Mouse (Mus musculus): ENCODE measurements around the gene Sall2.
"Not testable (repeated sequence)": the region's sequence is repeated elsewhere in the genome, so short reads cannot be mapped to it uniquely, and the experiment has no call there.

Gene Sall2

DNA sequence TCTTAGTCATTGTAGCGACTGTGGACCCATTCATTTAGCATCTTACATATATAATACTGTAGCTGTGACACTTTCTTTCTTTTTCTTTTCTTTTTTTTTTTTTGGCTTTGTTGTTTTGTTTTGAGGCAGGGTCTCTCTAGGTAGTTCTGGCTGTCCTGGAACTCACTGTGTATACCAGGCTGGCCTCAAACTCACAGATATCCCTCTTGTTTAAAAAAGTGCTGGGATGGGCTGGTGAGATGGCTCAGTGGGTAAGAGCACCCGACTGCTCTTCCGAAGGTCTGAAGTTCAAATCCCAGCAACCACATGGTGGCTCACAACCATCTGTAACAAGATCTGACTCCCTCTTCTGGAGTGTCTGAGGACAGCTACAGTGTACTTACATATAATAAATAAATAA is 25.0 kb downstream of the Sall2 start:
- not testable (repeated sequence) for DNase-seq (ENCODE audit: low read depth, low spot score)

DNA sequence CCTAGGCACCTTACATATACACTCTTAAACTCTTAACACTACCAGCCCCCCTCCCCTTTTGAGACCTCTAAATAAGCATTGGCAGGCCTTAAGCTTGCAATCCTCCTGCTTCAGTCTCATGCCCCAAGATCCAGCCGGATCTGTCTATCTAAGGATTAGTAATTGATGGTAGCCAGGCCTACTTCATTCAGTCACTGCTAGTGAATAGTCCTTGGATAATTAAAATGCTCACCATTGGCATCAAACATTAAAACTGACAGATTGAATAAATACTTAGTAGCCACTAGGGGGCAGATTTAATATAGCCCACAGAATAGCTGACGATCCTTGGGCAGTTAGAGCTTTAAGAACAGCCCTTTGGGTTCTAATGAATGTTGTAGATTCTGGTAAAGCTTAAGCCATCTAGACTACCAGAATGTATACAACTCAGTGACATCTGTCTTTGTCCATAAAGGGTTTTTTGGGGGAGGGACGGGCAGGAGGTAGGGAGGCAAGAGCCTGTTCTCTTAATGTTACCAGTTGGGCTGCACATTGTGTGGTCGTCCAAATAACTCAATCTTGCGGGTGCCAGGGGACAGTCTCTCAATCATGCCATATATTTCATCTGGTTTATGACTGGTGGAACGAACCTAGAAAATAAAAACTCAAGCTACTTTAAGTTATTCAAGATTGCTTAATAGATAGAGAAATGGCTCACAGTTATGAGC is 32.9 kb downstream of the Sall2 start:
- no peak for DNase-seq (ENCODE audit: low read depth, low spot score)

DNA sequence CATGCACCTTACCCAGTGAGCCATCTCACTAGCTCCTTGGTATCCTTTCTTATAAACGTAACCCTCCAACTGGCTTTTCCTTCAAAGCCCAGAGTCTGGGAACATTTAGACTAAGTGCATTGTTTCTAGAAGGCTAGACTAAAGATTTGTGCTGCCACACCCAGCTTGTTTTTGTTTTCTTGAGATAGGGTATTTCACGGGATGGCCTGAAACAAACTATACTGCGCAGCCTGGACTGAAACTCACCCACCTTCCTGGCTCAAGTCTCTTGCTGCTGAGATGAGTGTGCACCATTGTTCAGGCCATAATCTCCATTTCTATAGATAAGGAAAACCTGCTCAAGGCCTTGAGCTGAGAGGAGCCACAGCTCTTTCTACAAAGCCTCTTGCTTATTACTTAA is 44.4 kb downstream of the Sall2 start:
- DNase-seq (ENCODE audit: low read depth, low spot score): no peak

DNA sequence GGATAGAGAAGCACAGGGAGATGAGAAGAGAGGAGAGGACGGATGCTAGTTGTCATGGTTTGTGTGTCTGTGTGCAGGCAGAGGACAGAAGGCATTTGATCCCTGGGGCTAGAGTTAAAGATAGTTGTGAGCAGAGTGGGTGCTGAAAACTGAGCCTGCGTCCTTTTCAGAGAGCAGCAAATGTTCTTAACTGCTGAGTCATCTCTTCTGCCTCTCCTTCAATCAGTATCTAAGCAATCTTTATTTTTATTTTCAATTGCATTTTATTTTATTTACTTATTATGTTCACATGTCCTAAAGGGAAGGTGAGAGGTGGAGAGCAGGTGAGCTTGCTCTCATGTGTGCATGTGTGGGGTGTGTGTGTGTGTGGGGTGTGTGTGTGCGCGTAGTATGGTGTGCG is 44.9 kb downstream of the Sall2 start:
- DNase-seq (ENCODE audit: low read depth, low spot score): no peak

GRCm38 (mm10) chr14:52279747-52280120 is 48.8 kb downstream of the Sall2 start:
- no peak for DNase-seq (ENCODE audit: low read depth, low spot score)

GRCm38 (mm10) chr14:52278932-52279746 is 49.4 kb downstream of the Sall2 start, which contains the start of the genes Tox4 and Rab2b:
Gene Tox4, plus strand, starts transcription at chr14:52279146.
Gene Rab2b, minus strand, starts transcription at chr14:52279545.
- DNase-seq (ENCODE audit: low read depth, low spot score): peak; percentile 97

- no peak for DNase-seq (ENCODE audit: low read depth, low spot score)
Observed at GRCm38 (mm10) chr14:52277210-52277609, 51.4 kb downstream of the Sall2 start.

DNA sequence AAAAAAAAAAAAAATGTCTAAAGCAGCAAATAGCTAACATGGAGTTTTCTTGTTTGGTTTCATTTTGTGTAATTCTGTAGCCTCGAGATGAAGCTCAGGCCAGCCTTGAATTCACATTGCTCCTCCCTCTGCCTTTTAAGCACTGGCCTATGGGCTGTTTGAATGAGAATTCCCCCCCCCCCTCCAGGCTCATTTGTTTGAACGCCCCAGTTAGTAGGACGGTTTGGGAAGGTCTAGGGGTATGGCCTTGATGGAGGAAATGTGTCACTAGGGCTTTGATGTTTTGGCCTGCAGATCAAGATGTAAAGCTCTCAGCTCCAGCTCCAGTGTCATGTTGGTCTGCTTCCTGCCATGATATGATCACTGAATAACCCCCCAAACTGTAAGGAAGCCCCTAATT is 55.8 kb downstream of the Sall2 start:
- no peak for DNase-seq (ENCODE audit: low read depth, low spot score)
